Mouse (Mus musculus) liver, postnatal 0 days (tissue): ENCODE results near the gene Hepacam. TPM values are rescaled to one million over a fixed set of nuclear protein-coding genes. Genes with fewer than 3 reads are reported as not detected.
A peak's percentile ranks its signal among the peaks of the same experiment; 100 is the strongest.

Source experiments
- ATAC-seq: fragments of 200-750 bp; cut with Nextera tagmentation; 2 replicates; pipeline ENCODE4 v1.8.0; 2017; ENCODE audit warnings: mild to moderate bottlenecking, moderate library complexity
- DNase-seq: peaks from one replicate; pipeline ENCODE4 v3.0.0-alpha.2; 2016
- H3K27ac ChIP-seq: fragments of 300-500 bp; sonication (generic); 2 replicates; pipeline ENCODE4 v1.5.1; 2014; ENCODE audit warnings: antibody characterized with exemption, moderate library complexity, mild to moderate bottlenecking, low read depth
- H3K27me3 ChIP-seq: fragments of 300-500 bp; sonication (generic); 2 replicates; pipeline ENCODE4 v1.6.1; 2014; ENCODE audit warnings: low read length, control low read depth, mixed read lengths; ENCODE audit not compliant: insufficient read depth
- H3K36me3 ChIP-seq: fragments of 300-500 bp; sonication (generic); replicated peaks from 2 replicates; pipeline ENCODE4 v1.6.1; 2014; ENCODE audit warnings: mild to moderate bottlenecking, control low read depth, low read length, moderate library complexity, mixed read lengths; ENCODE audit not compliant: insufficient read depth
- H3K4me1 ChIP-seq: fragments of 300-500 bp; sonication (generic); 2 replicates; pipeline ENCODE4 v1.6.1; 2014; ENCODE audit warnings: antibody characterized with exemption, mild to moderate bottlenecking, control low read depth; ENCODE audit not compliant: insufficient read depth
- H3K4me2 ChIP-seq: fragments of 300-500 bp; sonication (generic); 2 replicates; pipeline ENCODE4 v1.6.1; 2014; ENCODE audit warnings: low read depth, mild to moderate bottlenecking, low read length, moderate library complexity, mixed read lengths
- H3K4me3 ChIP-seq: fragments of 300-500 bp; sonication (generic); 2 replicates; pipeline ENCODE4 v1.5.1; 2014; ENCODE audit warnings: low read depth, low read length
- H3K9ac ChIP-seq: fragments of 300-500 bp; sonication (generic); replicated peaks from 2 replicates; pipeline ENCODE4 v1.6.1; 2014; ENCODE audit warnings: mild to moderate bottlenecking, moderate library complexity
- H3K9me3 ChIP-seq: fragments of 300-500 bp; sonication (generic); 2 replicates; pipeline ENCODE4 v1.6.1; 2016; ENCODE audit warnings: mild to moderate bottlenecking, control low read depth, low read length, mixed read lengths
- CTCF ChIP-seq: sonication (generic); IDR thresholded peaks from 2 replicates; pipeline ENCODE4 v1.5.1; 2016; ENCODE audit warnings: antibody characterized with exemption, low read depth
- EP300 ChIP-seq: IDR thresholded peaks from 2 replicates; pipeline ENCODE4 v1.6.1; 2016; ENCODE audit warnings: antibody characterized with exemption, low read depth, mild to moderate bottlenecking
- WGBS: fragments of 180-500 bp; shearing (Covaris S2); extraction: QIAGEN DNeasy Blood & Tissue Kit; methylation state at CpG from one replicate; pipeline ENCODE4 v1.1.7; 2014; ENCODE audit not compliant: insufficient replicate concordance; 5-methylcytosine and 5-hydroxymethylcytosine counted together
- polyA plus RNA-seq: library from polyadenylated mRNA; unstranded; fragments of >200 nt; fragmentation: Nextera tagmentation; extraction: Ambion mirVana; gene quantifications from 2 replicates; pipeline ENCODE4 v1.2.1, GENCODE M21; 2015

Gene Hepacam
- not detected in 2 replicates for polyA plus RNA-seq

DNA sequence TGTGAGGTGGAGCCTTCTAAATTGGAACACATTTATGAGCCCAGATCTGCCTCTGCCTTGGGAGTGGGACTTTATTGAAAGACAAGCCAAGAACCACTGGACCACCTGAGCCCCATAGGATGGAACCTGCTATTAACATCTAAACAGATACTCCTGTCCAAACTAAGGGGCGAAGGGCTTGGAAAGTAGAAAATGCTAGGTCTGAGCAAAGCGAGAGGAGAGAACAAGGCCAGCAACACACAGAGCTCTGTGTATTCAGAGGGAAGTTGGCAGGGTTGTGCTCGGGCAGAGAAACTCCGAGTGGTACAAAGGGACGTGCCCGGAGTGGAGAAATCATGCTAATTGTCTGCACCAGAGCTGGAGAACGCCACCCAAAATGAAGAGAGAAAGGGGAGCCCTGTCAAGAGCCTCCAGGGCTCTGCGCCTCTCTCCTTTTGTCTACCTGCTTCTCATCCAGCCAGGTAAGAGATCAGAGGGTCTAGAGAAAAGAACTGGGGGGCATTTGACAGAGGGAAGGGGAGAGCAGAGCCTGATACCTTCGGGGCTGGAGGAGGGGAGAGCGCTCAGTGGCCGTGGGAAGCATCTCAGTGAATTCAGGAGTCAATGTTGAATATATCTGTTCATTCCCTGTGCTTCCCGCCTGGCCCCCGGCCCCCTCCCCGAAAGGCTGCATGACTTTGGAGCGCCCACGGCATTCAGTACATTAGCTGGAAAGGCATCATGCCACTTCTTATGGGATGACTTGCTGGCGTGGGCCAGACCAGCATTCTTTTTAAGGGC is at the start of gene Hepacam:
Gene Hepacam (plus strand): TSS at position 51 of the 780 bp plus-strand sequence.
- no peaks in the 10 kb centered on the region for H3K27me3 ChIP-seq
- no peak within 1 kb of the TSS for H3K9ac ChIP-seq
- TF ChIP-seq EP300 = no peak
- no peak for TF ChIP-seq CTCF
- H3K4me2 ChIP-seq = no peak within 1 kb of the TSS
- WGBS = 81% methylated on average over 17 of the region's 17 CpGs
- no peak within 1 kb of the TSS for H3K27ac ChIP-seq
- H3K36me3 ChIP-seq = no peaks in the 10 kb centered on the region
- no peaks in the 10 kb centered on the region for H3K9me3 ChIP-seq
- DNase-seq (no peak), ATAC-seq (no peak)
- no peak within 1 kb of the TSS for H3K4me3 ChIP-seq
- H3K4me1 ChIP-seq = no peaks in the 10 kb centered on the region

DNA sequence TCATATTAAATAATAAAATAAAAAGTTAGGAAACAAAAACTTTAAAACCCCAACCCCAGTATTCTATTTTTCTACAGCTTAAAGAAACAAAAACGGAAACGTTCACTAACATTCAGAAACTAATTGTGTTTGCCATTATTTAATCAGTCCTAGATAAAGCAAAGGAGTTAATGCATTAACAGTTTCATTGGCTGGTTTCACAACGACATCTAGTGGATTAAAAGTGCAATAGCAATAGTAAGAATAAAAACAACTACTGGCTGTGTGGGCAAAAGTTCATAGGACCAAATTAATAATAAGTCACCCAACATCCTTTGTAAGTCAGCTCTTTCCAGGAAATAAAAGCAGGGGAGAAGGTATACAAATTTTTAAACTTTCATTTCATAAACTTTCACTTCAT is 37.7 kb upstream of the Hepacam start:
- no peaks in the 10 kb centered on the region for H3K9me3 ChIP-seq
- no peaks in the 10 kb centered on the region for H3K27me3 ChIP-seq
- H3K9ac ChIP-seq = no peak overlapping the region
- H3K36me3 ChIP-seq = no peaks in the 10 kb centered on the region
- ATAC-seq (no peak), DNase-seq (no peak)
- H3K4me1 ChIP-seq = no peaks in the 10 kb centered on the region
- TF ChIP-seq CTCF (peak; percentile 75), EP300 (no peak)
- no peak overlapping the region for H3K27ac ChIP-seq
- 38% methylated on average over 3 of the region's 3 CpGs for WGBS
- H3K4me2 ChIP-seq = no peak overlapping the region
- H3K4me3 ChIP-seq = no peak overlapping the region

DNA sequence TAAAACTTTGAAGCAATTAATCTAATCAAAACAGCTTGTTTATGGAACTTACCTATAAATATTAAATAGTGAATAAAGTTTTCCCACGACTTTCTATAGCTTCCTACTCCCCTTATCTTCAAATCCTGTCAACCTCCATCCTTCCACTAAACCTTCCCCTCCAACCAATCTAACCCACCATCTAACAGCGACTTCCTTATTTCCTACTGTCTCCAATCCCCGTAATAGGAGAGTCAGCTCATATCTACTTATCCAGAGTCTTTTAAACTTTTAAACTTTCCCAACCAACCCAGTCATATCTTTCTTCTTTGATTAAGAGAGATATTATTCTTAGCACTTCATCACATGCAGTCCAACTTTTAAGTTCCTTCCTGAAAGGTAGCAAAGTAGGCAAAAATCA is 21.7 kb upstream of the Hepacam start:
- TF ChIP-seq EP300 (no peak), CTCF (no peak)
- Histone ChIP-seq H3K27me3 (no peaks in the 10 kb centered on the region), H3K4me3 (no peak overlapping the region), H3K9me3 (no peaks in the 10 kb centered on the region), H3K4me1 (peaks cover 14% of the 10 kb centered on the region), H3K27ac (no peak overlapping the region), H3K9ac (no peak overlapping the region), H3K4me2 (no peak overlapping the region), H3K36me3 (peaks cover 14% of the 10 kb centered on the region)
- no peak for ATAC-seq
- 54% methylated on average over 3 of the region's 3 CpGs for WGBS
- DNase-seq = no peak

DNA sequence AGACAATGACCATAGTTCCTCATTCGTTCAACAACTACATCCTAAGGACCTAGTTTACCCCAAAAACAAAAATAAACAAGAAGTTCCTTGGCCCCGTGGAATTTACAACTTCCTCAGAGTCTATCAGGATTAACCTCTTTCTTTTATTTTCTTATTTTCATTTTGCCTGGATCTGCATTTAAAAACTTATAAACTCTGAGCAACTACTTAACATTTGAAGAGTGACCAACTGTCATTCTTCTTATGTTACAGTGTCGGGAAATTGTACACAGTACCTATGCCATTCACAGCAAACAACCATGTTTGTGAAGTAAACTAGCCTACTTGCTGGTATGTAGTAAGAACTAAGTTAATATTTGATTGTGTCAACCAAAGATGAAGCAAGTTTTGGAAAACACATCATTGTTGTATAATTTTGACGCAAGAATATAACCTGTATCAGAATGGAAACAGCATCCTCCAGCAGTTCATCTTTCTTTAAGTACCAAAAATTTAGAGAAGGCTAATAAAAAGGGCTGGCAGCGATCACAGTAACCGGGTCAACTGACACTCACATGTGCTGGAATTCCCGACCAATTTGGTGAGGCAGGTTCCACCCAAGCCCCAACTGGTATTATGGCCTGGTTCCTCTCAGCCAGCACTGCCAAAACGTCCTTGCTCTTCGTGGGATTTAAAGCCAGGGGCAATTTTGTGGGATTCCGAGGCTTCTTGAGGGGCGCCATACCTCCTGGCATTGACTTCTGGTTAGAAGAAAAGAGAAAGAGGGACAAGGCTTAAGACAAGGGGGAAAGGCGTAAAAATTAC is 19.8 kb upstream of the Hepacam start:
- Histone ChIP-seq H3K4me1 (peaks cover 16% of the 10 kb centered on the region), H3K4me3 (peak overlapping the region; percentile 75), H3K4me2 (peak overlapping the region; percentile 84), H3K9ac (peak overlapping the region; percentile 82), H3K9me3 (no peaks in the 10 kb centered on the region), H3K27ac (peak overlapping the region; percentile 95), H3K27me3 (no peaks in the 10 kb centered on the region), H3K36me3 (peaks cover 9% of the 10 kb centered on the region)
- TF ChIP-seq EP300 (no peak; the same call in 1 of the 2 replicates), CTCF (no peak)
- ATAC-seq (peak; percentile 26), DNase-seq (peak; percentile 37)
- WGBS = 8% methylated on average over 12 of the region's 12 CpGs

DNA sequence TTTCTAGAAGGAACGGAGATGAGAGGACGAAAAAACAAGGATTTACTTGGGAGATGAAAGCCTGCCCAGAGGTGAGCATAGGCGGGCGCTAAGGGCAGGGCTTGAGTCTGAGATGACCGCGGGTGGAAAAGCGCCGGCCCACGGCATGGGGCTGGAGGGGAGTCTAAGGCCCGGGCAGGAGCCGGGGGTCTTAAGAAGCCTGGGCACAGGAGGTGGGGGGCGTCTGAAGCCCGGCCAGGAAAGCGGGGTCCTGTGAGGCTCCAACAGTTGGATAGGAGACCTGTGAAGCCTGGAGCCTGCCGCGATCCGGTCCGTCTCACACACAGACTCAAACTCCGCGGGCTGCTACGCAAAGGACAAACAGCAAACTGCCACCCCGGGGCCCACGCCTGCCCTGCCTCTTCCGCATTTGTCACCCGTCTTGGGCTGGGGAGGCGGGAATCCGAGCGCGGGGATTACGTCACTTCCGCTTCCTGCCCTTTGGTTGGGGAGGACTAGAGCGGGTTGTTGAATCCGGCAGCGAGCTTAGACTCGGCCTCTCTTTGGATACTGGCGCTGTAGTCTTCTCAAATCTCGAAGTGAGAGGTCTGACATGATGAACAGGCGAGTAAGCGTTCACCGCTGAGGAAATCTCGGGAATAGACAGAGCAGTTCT is 19.0 kb upstream of the Hepacam start, which contains the start of gene Ccdc15:
Gene Ccdc15 (minus strand): TSS at position 445 of the 655 bp plus-strand sequence.
- Histone ChIP-seq H3K9ac (peak within 1 kb of the TSS; percentile 82), H3K27me3 (no peaks in the 10 kb centered on the region), H3K9me3 (no peaks in the 10 kb centered on the region), H3K4me1 (peaks cover 16% of the 10 kb centered on the region), H3K36me3 (peaks cover 3% of the 10 kb centered on the region; the same call in 1 of the 2 replicates), H3K4me3 (peak within 1 kb of the TSS; percentile 75), H3K4me2 (peak within 1 kb of the TSS; percentile 84), H3K27ac (peak within 1 kb of the TSS; percentile 95)
- DNase-seq (peak; percentile 98), ATAC-seq (peak; percentile 95)
- under 1% methylated on average over 41 of the region's 41 CpGs for WGBS
- TF ChIP-seq CTCF = 0 out of 2 replicates have a peak, but pooled peaks have one; percentile 9
- TF ChIP-seq EP300 = peak; percentile 30; the same call in 1 of the 2 replicates

DNA sequence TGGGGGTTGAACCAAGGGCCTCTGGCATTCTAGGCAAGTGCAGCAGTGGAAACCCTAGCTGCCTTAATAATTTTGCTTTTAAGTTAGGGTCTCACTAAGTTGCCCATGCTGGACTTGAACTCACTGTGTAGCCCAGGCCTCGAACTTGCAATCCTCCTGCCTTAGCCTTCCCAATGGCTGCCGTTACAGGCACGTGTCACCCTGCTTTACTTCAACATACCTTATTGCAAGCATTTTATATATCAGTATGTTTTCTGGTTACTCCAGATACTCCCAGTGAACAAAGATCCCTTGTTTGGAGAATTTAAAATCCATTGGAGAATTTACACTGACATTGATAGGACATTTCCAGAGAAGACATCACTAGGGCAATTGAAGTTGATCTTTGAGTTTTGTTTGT is 18.1 kb upstream of the Hepacam start:
- Histone ChIP-seq H3K9me3 (no peaks in the 10 kb centered on the region), H3K4me3 (peak overlapping the region; percentile 75), H3K4me2 (peak overlapping the region; percentile 84), H3K27ac (peak overlapping the region; percentile 95), H3K9ac (peak overlapping the region; percentile 82), H3K4me1 (peaks cover 16% of the 10 kb centered on the region), H3K36me3 (peaks cover 3% of the 10 kb centered on the region; the same call in 1 of the 2 replicates), H3K27me3 (no peaks in the 10 kb centered on the region)
- no peak for DNase-seq
- 95% methylated on average over 3 of the region's 3 CpGs for WGBS
- no peak for ATAC-seq
- TF ChIP-seq EP300 (no peak), CTCF (no peak)
